Mouse (Mus musculus): ENCODE results near the gene Med11. TPM values are rescaled to one million over a fixed set of nuclear protein-coding genes. Genes with fewer than 3 reads are reported as not detected.
A peak's percentile ranks its signal among the peaks of the same experiment; 100 is the strongest.
"Not testable (repeated sequence)": the region's sequence is repeated elsewhere in the genome, so short reads cannot be mapped to it uniquely, and the experiment has no call there.

Gene Med11
- total RNA-seq, 2 experiments from 2014 or later, result 19.7 to 35.8 TPM

- ATAC-seq (replicated peaks; ENCODE audit: poor library complexity, severe bottlenecking), result no peak
Measured at GRCm38 (mm10) chr11:70444667-70445066, 7.1 kb upstream of the Med11 start.

GRCm38 (mm10) chr11:70446756-70447155 lies 5.0 kb upstream of the Med11 start:
- peak; percentile 81 for ATAC-seq (replicated peaks; ENCODE audit: poor library complexity, severe bottlenecking)

- ATAC-seq (replicated peaks; ENCODE audit: poor library complexity, severe bottlenecking), result peak; percentile 20; the same call in 1 of the 2 replicates
Measured at GRCm38 (mm10) chr11:70447373-70447772, 4.3 kb upstream of the Med11 start.

GRCm38 (mm10) chr11:70450926-70451325 lies 793 bp upstream of the Med11 start:
- no peak for ATAC-seq (replicated peaks; ENCODE audit: poor library complexity, severe bottlenecking)

GRCm38 (mm10) chr11:70453261-70454044 lies 1.7 kb downstream of the Med11 start:
- ATAC-seq (replicated peaks; ENCODE audit: poor library complexity, severe bottlenecking), result peak; percentile 59

- ATAC-seq (replicated peaks; ENCODE audit: poor library complexity, severe bottlenecking), result no peak
Measured at GRCm38 (mm10) chr11:70458688-70459600, 7.2 kb downstream of the Med11 start, which contains the start of gene Zmynd15. Zmynd15 (plus strand) TSS chr11:70459433.

GRCm38 (mm10) chr11:70459601-70460101 lies 7.9 kb downstream of the Med11 start, which contains the start of gene Cxcl16:
Cxcl16 (minus strand) TSS chr11:70459984.
- peak; percentile 68 for ATAC-seq (replicated peaks; ENCODE audit: poor library complexity, severe bottlenecking)

GRCm38 (mm10) chr11:70463970-70464369 lies 12.3 kb downstream of the Med11 start:
- ATAC-seq (replicated peaks; ENCODE audit: poor library complexity, severe bottlenecking), result no peak

- ATAC-seq (replicated peaks; ENCODE audit: poor library complexity, severe bottlenecking), result no peak
Measured at GRCm38 (mm10) chr11:70465211-70465610, 13.5 kb downstream of the Med11 start.

GRCm38 (mm10) chr11:70465824-70466223 lies 14.1 kb downstream of the Med11 start:
- no peak for ATAC-seq (replicated peaks; ENCODE audit: poor library complexity, severe bottlenecking)

GRCm38 (mm10) chr11:70467902-70468619 lies 16.3 kb downstream of the Med11 start:
- peak; percentile 82 for ATAC-seq (replicated peaks; ENCODE audit: poor library complexity, severe bottlenecking)

- no peak for ATAC-seq (replicated peaks; ENCODE audit: poor library complexity, severe bottlenecking)
Measured at GRCm38 (mm10) chr11:70469764-70470163, 18.0 kb downstream of the Med11 start.

GRCm38 (mm10) chr11:70472716-70473115 lies 21.0 kb downstream of the Med11 start:
- no peak for ATAC-seq (replicated peaks; ENCODE audit: poor library complexity, severe bottlenecking)

GRCm38 (mm10) chr11:70473291-70473690 lies 21.6 kb downstream of the Med11 start:
- ATAC-seq (replicated peaks; ENCODE audit: poor library complexity, severe bottlenecking), result not testable (repeated sequence)

- ATAC-seq (replicated peaks; ENCODE audit: poor library complexity, severe bottlenecking), result no peak
Measured at GRCm38 (mm10) chr11:70474872-70475534, 23.3 kb downstream of the Med11 start.

- ATAC-seq (replicated peaks; ENCODE audit: poor library complexity, severe bottlenecking), result no peak
Measured at GRCm38 (mm10) chr11:70485498-70485897, 33.8 kb downstream of the Med11 start.

- no peak for ATAC-seq (replicated peaks; ENCODE audit: poor library complexity, severe bottlenecking)
Measured at GRCm38 (mm10) chr11:70487816-70488215, 36.1 kb downstream of the Med11 start.

GRCm38 (mm10) chr11:70489138-70489537 lies 37.4 kb downstream of the Med11 start:
- ATAC-seq (replicated peaks; ENCODE audit: poor library complexity, severe bottlenecking), result 0 out of 2 replicates have a peak, but pooled peaks have one; percentile 22

- peak; percentile 99 for ATAC-seq (replicated peaks; ENCODE audit: poor library complexity, severe bottlenecking)
Measured at GRCm38 (mm10) chr11:70489684-70490083, 38.0 kb downstream of the Med11 start.

Measured in granulocyte monocyte progenitor cell, adult 5-6 weeks (primary cell).